Mouse (Mus musculus): Measurements from ENCODE around the gene Amz2. TPM values are rescaled to one million over a fixed set of nuclear protein-coding genes. Genes with fewer than 3 reads are reported as not detected.

Amz2 gene
- total RNA-seq (2021): 10 to 100 TPM; 61.9 to 62.2 TPM
- long read RNA-seq, experiment 1, transcript Amz2-202 (9 exons, 2,816 nt): major isoform, 16 of 30 reads
- long read RNA-seq, experiment 1, partial matches to known transcripts: 3 of 30 reads
- long read RNA-seq, experiment 1, other reads (novel, unspliced or antisense): 7 of 30 reads
- long read RNA-seq, experiment 2, transcript Amz2-202 (9 exons, 2,816 nt): major isoform, 9 of 27 reads
- long read RNA-seq, experiment 2, partial matches to known transcripts: 4 of 27 reads
- long read RNA-seq, experiment 2, other reads (novel, unspliced or antisense): 11 of 27 reads

GRCm38 (mm10) chr11:109425392-109426271 is at the start of gene Amz2:
Gene Amz2, plus strand, starts transcription at chr11:109425946.
- peak; percentile 97 to 98 for DNase-seq (ENCODE audit: low spot score in 2 of 2)
- intact Hi-C loops (cut with DNase I): loop anchor here (5.0 kb wide), 2 partner anchors 48 to 183 kb away; no protein-coding TSS in a partner anchor

- DNase-seq (ENCODE audit: low spot score in 2 of 2): no peak
- intact Hi-C loops (cut with DNase I): loop anchor here (5.0 kb wide), 1 partner anchor 51 kb away; the partner anchor contains the start of gene Amz2
Observed at GRCm38 (mm10) chr11:109376484-109377143, 49.1 kb upstream of the Amz2 start.

GRCm38 (mm10) chr11:109377477-109377876 is 48.3 kb upstream of the Amz2 start:
- intact Hi-C loops (cut with DNase I): loop anchor here (5.0 kb wide), 1 partner anchor 50 kb away; the partner anchor contains the start of gene Amz2
- no peak for DNase-seq (ENCODE audit: low spot score in 2 of 2)

DNA sequence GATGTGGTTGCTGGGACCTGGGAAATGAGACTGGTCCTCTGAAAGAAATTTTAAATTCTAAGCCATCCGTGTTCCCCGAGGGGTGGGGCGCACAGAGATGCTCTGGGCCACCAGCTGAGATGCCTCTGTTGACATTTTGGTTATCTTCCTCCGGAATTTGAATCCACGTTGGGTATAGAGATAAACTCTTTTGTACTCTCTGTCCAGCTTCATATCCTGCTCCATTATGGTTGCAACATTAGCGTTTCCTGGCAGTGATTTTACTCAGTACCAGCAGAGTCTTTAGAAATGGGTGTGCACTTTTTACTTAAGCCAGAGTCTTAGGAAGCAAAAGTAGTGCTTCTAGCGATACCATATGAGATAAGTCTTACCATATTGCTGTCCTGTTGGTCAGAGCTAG is 47.7 kb upstream of the Amz2 start:
- no peak for DNase-seq (ENCODE audit: low spot score in 2 of 2)
- intact Hi-C loops (cut with DNase I): loop anchor here (5.0 kb wide), 1 partner anchor 49 kb away; the partner anchor contains the start of gene Amz2

- intact Hi-C loops (cut with DNase I): no loop called here
- DNase-seq (ENCODE audit: low spot score in 2 of 2): no peak
Observed at GRCm38 (mm10) chr11:109380662-109381061, 45.1 kb upstream of the Amz2 start.

GRCm38 (mm10) chr11:109385296-109385695 is 40.5 kb upstream of the Amz2 start:
- DNase-seq (ENCODE audit: low spot score in 2 of 2): no peak
- intact Hi-C loops (cut with DNase I): no loop called here

- intact Hi-C loops (cut with DNase I): no loop called here
- no peak for DNase-seq (ENCODE audit: low spot score in 2 of 2)
Observed at GRCm38 (mm10) chr11:109389046-109389445, 36.7 kb upstream of the Amz2 start.

GRCm38 (mm10) chr11:109391200-109391599 is 34.5 kb upstream of the Amz2 start:
- intact Hi-C loops (cut with DNase I): no loop called here
- DNase-seq (ENCODE audit: low spot score in 2 of 2): no peak

DNA sequence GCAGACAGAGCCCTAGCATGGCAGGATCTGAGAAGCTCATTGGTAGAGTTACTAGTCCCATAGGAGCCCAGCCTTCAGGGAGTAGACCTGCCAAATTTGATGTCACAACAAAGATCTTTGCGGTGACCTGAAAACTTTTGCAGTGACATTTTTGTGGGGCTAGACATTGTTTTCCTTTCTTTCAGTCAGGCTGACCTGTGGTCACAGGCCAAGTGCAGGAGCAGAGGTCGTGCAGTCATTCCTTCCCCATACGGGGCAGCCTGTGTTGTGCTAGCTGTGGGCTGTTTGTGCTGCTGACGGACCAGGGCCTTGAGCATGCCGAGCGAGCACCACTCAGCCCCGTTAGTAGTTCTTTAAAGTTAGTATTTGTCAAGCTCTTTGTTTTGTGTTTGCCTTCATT is 34.0 kb upstream of the Amz2 start:
- no peak for DNase-seq (ENCODE audit: low spot score in 2 of 2)
- intact Hi-C loops (cut with DNase I): no loop called here

DNA sequence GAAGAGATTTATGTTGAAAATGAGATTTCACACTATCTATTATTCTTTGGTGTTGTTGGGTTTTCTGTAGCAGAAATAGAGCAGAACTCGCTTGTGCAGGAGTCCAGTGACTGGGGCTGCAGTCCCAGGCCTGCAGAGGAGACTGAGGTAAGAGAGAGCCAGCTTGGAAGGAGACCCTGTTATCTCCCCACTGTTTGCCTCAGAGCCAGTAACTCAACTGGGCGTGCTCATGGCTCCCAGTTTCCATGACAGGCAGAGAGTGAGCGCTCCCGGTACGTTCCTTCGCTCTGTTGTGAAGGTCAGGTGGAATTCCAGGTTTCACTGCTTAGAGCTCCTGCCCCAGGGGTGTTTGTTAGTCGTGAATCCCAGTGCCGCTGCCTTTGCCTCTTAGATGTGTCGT is 33.1 kb upstream of the Amz2 start:
- no peak for DNase-seq (ENCODE audit: low spot score in 2 of 2)
- intact Hi-C loops (cut with DNase I): no loop called here

DNA sequence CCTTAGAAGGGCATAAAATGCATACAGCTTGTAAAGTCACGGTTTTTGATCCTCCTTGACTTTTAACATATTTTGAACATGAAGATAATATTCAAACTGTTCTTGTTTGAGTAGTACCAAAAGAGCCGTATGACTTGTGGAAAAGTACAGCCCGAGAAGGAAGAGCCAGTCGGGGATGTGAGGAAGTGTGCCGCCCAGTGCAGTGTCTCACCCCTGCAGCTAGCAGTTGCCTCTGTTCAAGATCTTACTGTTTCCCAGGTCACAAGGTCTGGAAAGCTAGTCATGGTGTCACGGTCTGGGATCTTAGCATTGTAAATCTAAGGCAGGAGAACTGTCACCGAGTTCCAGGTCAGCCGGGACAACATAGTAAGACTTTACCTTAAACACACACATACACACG is 31.0 kb upstream of the Amz2 start:
- DNase-seq (ENCODE audit: low spot score in 2 of 2): no peak
- intact Hi-C loops (cut with DNase I): no loop called here

DNA sequence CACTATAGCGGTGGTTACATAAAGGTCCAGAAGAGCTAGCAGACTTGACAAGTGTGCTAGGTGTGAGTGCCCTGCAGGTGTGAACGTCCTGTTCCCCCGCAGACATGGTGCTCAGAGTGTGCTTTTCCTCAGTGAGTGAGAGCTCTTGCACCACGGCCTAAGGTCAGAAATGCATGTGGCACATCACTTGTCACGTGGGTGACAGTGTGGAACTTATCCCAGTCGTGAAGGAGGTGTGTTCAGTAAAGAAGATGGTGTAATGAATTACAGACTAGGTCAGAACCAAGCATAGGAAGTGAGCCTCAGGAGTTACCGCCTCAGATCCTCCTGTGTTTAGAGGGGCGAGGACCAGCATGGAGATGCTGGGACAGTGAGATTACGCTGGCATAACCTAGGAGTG is 30.5 kb upstream of the Amz2 start:
- intact Hi-C loops (cut with DNase I): no loop called here
- no peak for DNase-seq (ENCODE audit: low spot score in 2 of 2)

DNA sequence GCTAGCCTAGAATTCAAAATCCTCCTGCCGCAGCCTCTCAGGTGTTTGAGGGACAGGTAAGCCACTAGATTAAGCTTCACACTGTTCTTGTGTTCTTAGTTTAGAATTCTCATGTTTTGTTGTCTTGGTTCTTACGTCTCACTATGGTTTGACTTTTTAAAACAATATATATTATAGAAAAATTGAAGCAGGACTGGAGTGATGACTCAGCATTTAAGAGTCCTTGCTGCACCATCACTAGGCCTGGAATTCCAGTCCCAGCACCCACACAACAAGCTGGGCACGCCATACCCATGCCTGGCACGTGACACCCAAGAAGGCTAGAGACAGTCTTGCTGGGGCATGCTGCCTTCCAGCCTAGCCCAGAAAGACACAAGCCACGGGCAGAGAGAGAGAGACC is 19.3 kb upstream of the Amz2 start:
- intact Hi-C loops (cut with DNase I): no loop called here

GRCm38 (mm10) chr11:109410197-109410980 is 15.4 kb upstream of the Amz2 start:
- intact Hi-C loops (cut with DNase I): no loop called here
- DNase-seq (ENCODE audit: low spot score in 2 of 2): no peak

More for the DNA sequence above, 19.3 kb upstream of the Amz2 start:
- DNase-seq (ENCODE audit: low spot score in 2 of 2): no peak

- no peak for DNase-seq (ENCODE audit: low spot score in 2 of 2)
- intact Hi-C loops (cut with DNase I): no loop called here
Observed at GRCm38 (mm10) chr11:109413617-109414016, 12.1 kb upstream of the Amz2 start, which contains the start of gene 9930022D16Rik. Gene 9930022D16Rik, plus strand, starts transcription at chr11:109413917.

DNA sequence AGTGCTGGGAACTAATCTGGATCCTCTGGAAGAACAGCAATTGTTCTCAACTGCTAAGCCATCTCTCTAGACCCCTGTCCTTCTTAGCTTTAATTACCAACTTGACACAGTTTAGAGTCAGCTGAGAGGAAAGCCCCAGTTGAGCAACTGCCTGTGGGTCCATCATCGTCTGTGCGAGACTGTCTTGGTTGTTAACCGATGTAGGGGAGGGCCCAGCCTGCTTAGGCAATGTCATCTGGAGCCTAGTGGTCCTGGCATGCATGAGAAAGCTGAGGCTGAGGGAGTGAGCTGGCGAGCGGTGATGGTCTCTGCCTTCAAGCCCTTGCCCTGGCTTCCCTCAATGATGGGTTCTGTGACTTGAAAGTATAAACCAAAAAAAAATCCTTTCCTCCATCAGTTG is 10.9 kb upstream of the Amz2 start:
- intact Hi-C loops (cut with DNase I): no loop called here
- no peak for DNase-seq (ENCODE audit: low spot score in 2 of 2)

DNA sequence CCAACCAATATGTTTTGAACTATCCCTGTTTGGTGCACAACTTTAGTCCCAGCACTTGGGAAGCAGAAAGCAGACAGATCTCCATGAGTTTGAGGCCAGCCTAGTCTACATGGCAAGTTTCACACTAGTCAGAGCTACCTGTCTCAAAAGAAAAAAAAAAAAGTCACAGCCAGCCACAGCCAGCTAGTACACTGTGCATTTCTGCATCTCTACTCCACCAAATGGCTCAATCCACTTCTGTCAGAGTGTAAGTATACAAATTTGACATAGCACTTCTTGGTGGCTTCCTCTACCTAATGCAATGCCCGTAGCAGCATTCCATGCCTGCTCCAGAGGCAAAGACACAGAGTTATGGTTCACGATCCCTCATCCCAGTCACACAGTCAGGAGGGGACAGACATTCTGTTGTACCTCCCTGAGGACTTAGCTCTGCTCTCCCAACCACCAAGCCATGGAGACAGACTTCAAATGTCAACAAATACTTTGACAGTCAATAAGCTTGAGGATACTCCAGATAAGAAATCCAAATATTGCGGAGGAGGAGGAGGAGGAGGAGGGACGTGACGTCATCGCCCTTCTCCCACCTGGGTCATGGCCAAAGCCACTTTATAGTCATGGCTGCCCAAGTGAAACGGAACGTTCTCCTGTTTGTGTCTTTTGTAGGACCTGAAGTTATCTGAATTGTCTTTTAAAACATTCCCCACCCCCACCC is 8.9 kb upstream of the Amz2 start:
- no peak for DNase-seq (ENCODE audit: low spot score in 2 of 2)
- intact Hi-C loops (cut with DNase I): no loop called here

DNA sequence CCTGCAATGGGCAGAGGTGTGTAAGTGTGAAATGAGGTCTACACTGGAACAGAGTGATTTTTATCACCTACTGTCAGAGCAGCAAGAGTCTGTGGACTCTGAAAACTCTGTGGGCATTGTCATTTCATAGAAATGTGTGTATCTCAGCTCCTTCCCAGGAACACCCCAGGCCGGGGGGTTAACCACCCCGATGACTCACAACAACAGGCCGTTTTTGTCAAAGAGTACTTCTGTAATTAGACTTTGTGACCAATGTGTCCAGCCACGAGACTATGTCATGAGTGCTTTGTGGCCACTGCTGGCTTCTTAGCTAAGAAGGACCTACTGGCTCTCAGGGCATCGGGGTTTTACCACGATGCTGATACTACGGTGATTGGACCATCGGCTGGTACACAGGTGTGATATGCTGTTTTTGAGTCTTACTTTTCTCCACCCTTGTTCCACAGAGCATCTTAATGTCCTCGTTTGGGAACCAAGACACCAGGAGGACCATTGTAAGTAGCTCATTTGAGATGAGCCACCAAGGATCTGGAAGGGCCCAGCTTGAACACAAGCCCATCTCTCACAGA is 8.2 kb upstream of the Amz2 start:
- intact Hi-C loops (cut with DNase I): no loop called here
- DNase-seq (ENCODE audit: low spot score in 2 of 2): no peak
